Mouse (Mus musculus) kidney, postnatal 0 days (tissue): ENCODE data around the gene Pbx2. TPM values are rescaled to one million over a fixed set of nuclear protein-coding genes. Genes with fewer than 3 reads are reported as not detected.
A peak's percentile ranks its signal among the peaks of the same experiment; 100 is the strongest.

Experiments
- ATAC-seq: fragments of 200-750 bp; cut with Nextera tagmentation; replicated peaks from 2 replicates; pipeline ENCODE4 v1.8.0; 2017; ENCODE audit warnings: low read depth, moderate number of reproducible peaks, moderate TSS enrichment, moderate library complexity; ENCODE audit not compliant: low FRiP score
- DNase-seq: peaks from one replicate; pipeline ENCODE4 v3.0.0-alpha.2; 2016; ENCODE audit warnings: low spot score
- H3K27ac ChIP-seq: fragments of 300-500 bp; sonication (generic); 2 replicates; pipeline ENCODE4 v1.5.1; 2014; ENCODE audit warnings: mild to moderate bottlenecking
- H3K27me3 ChIP-seq: fragments of 300-500 bp; sonication (generic); 2 replicates; pipeline ENCODE4 v1.6.1; 2014; ENCODE audit warnings: low read length, mixed read lengths; ENCODE audit not compliant: insufficient read depth
- H3K36me3 ChIP-seq: fragments of 300-500 bp; sonication (generic); 2 replicates; pipeline ENCODE4 v1.6.1; 2014; ENCODE audit warnings: low read length, mixed read lengths; ENCODE audit not compliant: insufficient read depth
- H3K4me1 ChIP-seq: fragments of 300-500 bp; sonication (generic); replicated peaks from 2 replicates; pipeline ENCODE4 v1.6.1; 2014; ENCODE audit warnings: antibody characterized with exemption, low read length, mixed read lengths; ENCODE audit not compliant: insufficient read depth
- H3K4me2 ChIP-seq: fragments of 300-500 bp; sonication (generic); 2 replicates; pipeline ENCODE4 v1.6.1; 2014; ENCODE audit warnings: mild to moderate bottlenecking, low read length, moderate library complexity, mixed read lengths
- H3K4me3 ChIP-seq: fragments of 300-500 bp; sonication (generic); replicated peaks from 2 replicates; pipeline ENCODE4 v1.5.1; 2014; ENCODE audit warnings: low read depth, low read length
- H3K9ac ChIP-seq: fragments of 300-500 bp; sonication (generic); 2 replicates; pipeline ENCODE4 v1.6.1; 2014; ENCODE audit warnings: low read depth, low read length
- H3K9me3 ChIP-seq: fragments of 300-500 bp; sonication (generic); replicated peaks from 2 replicates; pipeline ENCODE4 v1.6.1; 2016; ENCODE audit warnings: low read length, inconsistent platforms, mixed read lengths
- CTCF ChIP-seq: IDR thresholded peaks from 2 replicates; pipeline ENCODE4 v1.5.1; 2016; ENCODE audit warnings: antibody characterized with exemption, low read depth, mild to moderate bottlenecking, moderate library complexity
- WGBS: fragments of 180-500 bp; shearing (Covaris S2); extraction: QIAGEN DNeasy Blood & Tissue Kit; methylation state at CpG from one replicate; pipeline ENCODE4 v1.1.7; 2014; 5-methylcytosine and 5-hydroxymethylcytosine counted together
- polyA plus RNA-seq: library from polyadenylated mRNA; unstranded; fragments of >200 nt; fragmentation: Nextera tagmentation; extraction: Ambion mirVana; gene quantifications from 2 replicates; pipeline ENCODE4 v1.2.1, GENCODE M21; 2015

Pbx2 gene
- polyA plus RNA-seq, 1 experiment from 2014 or later = 13.0 TPM

DNA sequence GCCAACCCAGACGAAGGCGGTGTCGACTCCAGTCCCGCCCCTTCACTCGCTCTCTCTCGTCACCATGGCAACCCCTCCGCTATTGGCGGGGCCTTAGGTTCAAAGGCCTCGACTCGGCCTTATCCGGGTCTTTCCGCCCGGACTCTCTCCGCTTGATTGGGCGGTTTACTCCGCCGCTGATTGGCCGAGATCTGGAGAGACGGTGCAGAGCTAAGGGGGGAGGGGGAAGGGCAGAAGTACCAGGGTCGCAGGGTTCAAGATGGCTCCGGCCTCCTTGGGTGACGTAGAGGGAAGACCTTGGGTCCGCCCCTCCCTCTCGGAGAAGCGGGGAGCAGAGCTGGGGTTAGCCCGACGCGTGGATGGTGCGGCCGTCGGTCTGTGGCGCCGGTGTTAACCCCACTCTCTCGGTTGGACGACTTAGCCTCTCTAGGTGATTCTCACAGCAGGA is 13.0 kb downstream of the Pbx2 start, which contains the start of gene Agpat1:
Gene Agpat1, plus strand, starts transcription at position 202 of the 448 bp plus-strand sequence.
- Histone ChIP-seq H3K9ac (peak within 1 kb of the TSS; percentile 71), H3K36me3 (peaks cover 9% of the 10 kb centered on the region), H3K9me3 (no peaks in the 10 kb centered on the region), H3K4me2 (peak within 1 kb of the TSS; percentile 92), H3K27ac (peak within 1 kb of the TSS; percentile 89), H3K27me3 (no peaks in the 10 kb centered on the region), H3K4me3 (peak within 1 kb of the TSS; percentile 88), H3K4me1 (peaks cover 18% of the 10 kb centered on the region)
- no peak for TF ChIP-seq CTCF
- DNase-seq (peak; percentile 99), ATAC-seq (peak; percentile 88)
- WGBS = under 1% methylated on average over 35 of the region's 35 CpGs

DNA sequence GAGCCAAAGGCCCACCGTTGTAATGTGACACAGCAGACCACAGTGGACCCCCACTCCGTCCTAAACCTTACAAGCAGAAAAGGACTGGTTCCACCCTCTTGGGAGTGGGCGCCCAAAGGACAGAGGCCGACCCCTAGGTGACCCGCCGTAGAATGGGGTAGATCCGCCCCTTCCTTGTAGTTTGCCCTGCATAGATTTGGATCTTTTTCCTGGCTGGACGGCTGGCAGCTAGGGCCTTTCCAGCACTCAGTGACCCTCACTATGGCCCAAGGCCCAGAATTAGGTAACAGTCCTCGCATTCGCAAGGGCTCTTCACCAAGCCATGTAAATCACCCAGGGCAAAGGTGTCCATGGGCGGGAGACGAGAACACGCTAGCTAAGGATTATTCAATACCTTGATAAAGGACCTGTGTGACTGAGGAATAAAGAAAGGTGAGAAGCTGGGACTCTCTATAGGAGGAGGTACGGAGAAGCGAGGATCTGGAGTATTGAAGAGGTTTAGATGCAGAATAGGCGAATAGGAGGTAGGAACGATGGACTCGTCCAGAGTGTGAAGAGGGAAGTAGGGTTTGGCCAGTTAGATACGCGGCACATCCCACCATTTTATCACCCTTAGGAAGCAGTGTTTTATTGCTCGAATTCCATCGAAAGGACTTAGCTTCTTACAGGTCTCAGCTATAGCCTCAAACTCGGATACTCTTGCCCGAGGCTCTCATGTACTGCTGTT is 13.6 kb downstream of the Pbx2 start:
- DNase-seq (no peak), ATAC-seq (peak; percentile 0; the same call in 1 of the 2 replicates)
- Histone ChIP-seq H3K9me3 (no peaks in the 10 kb centered on the region), H3K36me3 (peaks cover 9% of the 10 kb centered on the region), H3K27ac (peak overlapping the region; percentile 89), H3K9ac (peak overlapping the region; percentile 31; the same call in 1 of the 2 replicates), H3K4me1 (peaks cover 18% of the 10 kb centered on the region), H3K27me3 (no peaks in the 10 kb centered on the region), H3K4me2 (peak overlapping the region; percentile 92), H3K4me3 (peak overlapping the region; percentile 88; the same call in 1 of the 2 replicates)
- TF ChIP-seq CTCF = no peak
- WGBS = 9% methylated on average over 24 of the region's 24 CpGs

DNA sequence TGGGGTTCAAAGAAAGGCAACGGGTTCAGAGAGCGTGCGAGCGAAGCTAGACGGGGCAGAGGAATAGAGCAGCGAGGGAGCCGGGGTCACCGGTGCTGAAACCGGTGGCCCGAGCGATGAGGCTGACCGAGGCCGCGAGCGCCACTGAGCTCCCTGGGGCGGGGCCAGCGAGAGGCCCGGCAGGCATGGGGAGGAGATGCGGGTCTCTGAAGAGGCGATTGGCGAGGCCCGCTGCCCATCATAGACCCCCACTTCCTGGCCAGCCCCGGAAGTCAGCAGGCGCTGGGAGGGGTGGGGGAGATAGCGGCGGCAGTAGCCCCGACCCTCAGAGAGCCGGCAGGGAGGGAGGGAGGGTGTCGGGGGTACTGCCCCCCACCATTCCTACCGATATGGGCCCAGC is 14.5 kb downstream of the Pbx2 start:
- Histone ChIP-seq H3K4me1 (peaks cover 18% of the 10 kb centered on the region), H3K27me3 (no peaks in the 10 kb centered on the region), H3K9me3 (no peaks in the 10 kb centered on the region), H3K9ac (peak overlapping the region; percentile 95), H3K27ac (peak overlapping the region; percentile 89), H3K4me3 (peak overlapping the region; percentile 88), H3K36me3 (peaks cover 7% of the 10 kb centered on the region; the same call in 1 of the 2 replicates), H3K4me2 (peak overlapping the region; percentile 92)
- no peak for TF ChIP-seq CTCF
- under 1% methylated on average over 30 of the region's 30 CpGs for WGBS
- ATAC-seq (peak; percentile 33), DNase-seq (peak; percentile 97)

DNA sequence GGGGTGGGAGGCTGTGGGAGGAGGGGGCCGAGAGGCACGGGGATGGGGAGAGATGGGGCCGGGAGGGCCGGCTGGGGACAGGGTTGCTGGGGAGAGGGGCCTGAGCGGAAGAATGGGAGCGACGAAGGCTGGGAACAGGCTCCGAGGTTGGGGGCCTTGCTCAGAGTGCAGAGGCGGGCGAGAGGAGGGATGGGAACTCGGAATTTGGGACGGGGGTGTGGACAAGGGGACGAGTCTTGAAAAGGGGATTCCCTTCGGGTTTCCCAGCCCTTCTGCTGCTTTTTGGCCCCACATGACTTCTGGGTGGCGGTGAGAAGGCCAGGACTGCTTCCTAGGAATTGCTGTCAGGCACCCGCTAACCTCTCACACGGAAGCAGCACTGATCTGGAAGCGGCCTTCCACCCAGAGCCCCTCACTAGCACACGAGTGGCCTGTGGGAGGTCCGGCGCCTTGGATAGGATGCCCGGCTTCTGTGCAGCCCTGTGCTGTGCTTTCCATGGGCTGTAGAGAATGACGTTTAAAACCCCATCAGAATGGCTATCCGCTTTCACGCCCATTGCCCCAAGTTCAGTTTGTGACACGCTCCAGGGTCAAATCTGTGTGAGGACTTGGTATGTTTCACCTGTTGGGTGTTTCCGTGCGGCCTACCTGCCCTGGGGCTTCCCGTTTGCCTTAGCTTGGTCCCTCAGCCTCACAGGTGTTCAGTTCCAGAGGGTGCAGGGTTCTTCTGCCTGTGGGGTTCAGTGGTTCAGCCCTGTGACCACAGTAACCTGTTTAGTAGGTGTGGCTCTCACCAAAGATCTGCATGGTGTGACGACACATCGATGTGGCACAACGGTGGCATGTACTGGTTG is 15.3 kb downstream of the Pbx2 start:
- Histone ChIP-seq H3K27me3 (no peaks in the 10 kb centered on the region), H3K36me3 (peaks cover 11% of the 10 kb centered on the region), H3K9me3 (no peaks in the 10 kb centered on the region), H3K4me1 (peaks cover 18% of the 10 kb centered on the region), H3K4me3 (peak overlapping the region; percentile 88), H3K4me2 (peak overlapping the region; percentile 92), H3K9ac (peak overlapping the region; percentile 95), H3K27ac (peak overlapping the region; percentile 89)
- WGBS = 9% methylated on average over 29 of the region's 32 CpGs
- DNase-seq (peak; percentile 50), ATAC-seq (no peak)
- no peak for TF ChIP-seq CTCF

DNA sequence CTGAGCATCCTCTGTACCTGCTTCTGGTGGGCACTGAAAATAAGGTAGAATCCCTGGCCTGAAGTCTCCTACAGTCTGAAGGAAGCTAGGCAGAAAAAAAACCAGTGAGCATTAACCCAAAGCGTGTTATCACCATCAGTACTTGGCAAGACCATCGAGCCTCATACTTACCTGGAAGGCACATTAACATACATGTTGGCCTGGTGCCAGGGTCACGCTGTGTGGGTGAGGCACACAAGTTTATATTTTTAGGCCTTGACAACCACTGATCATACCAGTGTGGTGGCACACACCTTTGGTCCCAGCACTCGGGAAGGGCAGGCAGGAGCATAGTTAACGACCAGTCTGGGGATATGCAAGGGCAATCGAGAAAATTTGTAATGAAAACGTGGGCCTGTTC is 16.9 kb downstream of the Pbx2 start:
- H3K9me3 ChIP-seq = no peaks in the 10 kb centered on the region
- no peak overlapping the region for H3K4me3 ChIP-seq
- DNase-seq = no peak
- peak overlapping the region; percentile 18; the same call in 1 of the 2 replicates for H3K9ac ChIP-seq
- no peaks in the 10 kb centered on the region for H3K27me3 ChIP-seq
- peaks cover 16% of the 10 kb centered on the region for H3K4me1 ChIP-seq
- no peak for ATAC-seq
- TF ChIP-seq CTCF = no peak
- H3K4me2 ChIP-seq = no peak overlapping the region
- H3K36me3 ChIP-seq = peaks cover 22% of the 10 kb centered on the region
- 60% methylated on average over 7 of the region's 7 CpGs for WGBS
- H3K27ac ChIP-seq = peak overlapping the region; percentile 62

DNA sequence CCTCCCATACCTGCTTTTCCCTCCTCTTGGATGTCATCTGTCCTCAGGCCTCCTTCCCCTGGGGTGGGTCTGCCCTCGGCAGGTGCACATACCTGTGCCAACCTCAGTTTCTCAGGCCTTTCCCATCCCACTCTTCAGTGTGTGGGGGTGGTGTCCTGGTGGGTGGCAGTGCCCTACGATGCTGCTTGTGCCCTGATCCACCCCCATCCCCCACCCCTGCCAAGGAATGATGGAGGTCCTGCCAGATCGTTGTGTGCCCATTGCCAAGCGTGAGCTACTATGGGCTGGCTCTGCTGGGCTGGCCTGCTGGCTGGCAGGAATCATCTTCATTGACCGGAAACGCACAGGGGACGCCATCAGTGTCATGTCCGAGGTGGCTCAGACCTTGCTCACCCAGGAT is 20.0 kb downstream of the Pbx2 start:
- peaks cover 16% of the 10 kb centered on the region; the same call in 1 of the 2 replicates for H3K4me1 ChIP-seq
- H3K27ac ChIP-seq = no peak overlapping the region
- ATAC-seq = no peak
- no peak for DNase-seq
- no peak overlapping the region for H3K4me3 ChIP-seq
- 87% methylated on average over 8 of the region's 8 CpGs for WGBS
- peaks cover 42% of the 10 kb centered on the region for H3K36me3 ChIP-seq
- H3K27me3 ChIP-seq = no peaks in the 10 kb centered on the region
- no peak for TF ChIP-seq CTCF
- H3K9me3 ChIP-seq = no peaks in the 10 kb centered on the region
- no peak overlapping the region for H3K9ac ChIP-seq
- no peak overlapping the region for H3K4me2 ChIP-seq
